Mouse (Mus musculus): ENCODE data around the gene Klhl21.

Klhl21 gene

DNA sequence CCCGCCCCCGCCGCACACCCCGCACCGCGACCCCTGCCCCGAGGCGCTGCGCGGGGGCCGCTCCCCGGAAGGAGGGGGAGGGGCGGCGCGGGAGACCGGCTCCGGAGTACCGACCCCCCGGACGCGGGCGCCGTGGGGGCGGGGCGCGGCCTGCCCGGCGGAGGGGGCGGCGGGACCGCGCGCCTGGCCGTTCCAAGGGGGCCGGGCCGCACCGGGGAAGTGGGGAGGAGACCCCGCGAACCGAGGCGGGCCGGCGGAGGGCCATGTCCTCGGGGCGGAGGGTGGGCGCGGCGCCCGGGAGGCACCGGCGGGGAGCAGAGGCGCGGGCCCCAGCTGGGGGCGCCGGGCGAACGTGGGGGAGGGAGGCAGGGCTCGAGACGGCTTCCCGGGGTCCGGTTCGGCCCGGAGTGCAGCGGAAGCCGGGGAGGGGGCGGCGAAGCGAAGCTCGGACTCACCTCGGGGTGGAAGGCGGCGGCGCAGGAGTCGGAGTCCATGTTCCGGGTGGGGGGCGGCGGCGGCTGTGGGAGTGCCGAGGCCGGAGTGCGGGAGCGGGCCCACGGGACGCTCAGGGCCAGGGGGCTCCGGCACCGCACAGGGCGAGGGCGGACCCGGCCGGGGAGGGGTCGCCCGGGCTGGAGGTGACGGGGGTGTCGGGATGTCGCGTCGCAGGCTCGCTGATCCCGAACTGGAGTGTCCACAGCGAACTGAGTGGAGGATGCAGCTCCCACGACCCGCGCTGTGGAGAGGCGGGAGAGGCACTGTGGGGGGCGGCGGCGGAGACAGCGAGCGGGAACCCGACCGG lies 13.0 kb upstream of the Klhl21 start:
- no peak for DNase-seq (ENCODE audit: low read depth, low spot score)

DNA sequence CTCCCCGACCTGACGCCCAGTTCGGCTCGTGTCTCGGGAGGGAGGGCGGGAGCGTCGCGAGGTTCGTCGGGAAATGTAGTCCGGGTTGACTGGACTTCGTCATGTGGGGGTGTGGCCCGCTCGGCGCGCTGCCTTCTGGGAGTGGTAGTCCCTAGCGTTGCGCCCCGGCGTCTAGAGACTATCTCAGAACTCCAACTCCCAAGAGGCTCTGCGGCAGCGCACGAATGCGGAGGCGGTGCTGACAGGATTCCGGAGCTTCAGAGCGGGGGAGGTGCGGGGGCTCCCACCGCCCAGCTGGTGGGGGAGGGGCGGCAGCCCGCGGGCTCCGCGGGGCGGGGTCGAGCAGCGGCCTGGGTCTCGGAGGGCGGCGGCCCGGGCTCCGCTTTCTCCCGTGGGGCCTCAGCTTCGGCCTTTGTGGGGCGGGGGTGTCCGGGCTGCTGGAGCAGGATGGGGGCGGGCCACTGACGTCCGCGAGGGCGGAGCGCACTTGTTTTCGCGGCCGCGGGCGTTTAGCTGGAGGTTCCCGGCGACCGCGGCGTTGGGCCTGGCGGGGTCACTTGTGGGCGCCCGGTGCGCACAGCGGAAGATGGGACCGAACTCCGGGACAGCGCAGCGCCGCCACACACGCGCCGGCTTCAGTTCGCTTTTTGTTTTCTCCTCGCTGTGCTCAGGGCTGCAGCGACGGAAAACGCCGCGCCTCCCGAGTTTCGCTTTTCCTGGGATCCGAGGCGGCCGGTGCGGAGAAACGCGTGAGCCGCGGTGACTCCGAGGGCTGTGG lies 12.2 kb upstream of the Klhl21 start, which contains the start of gene Phf13:
TSS of gene Phf13 (minus strand) at position 86 of the 778 bp plus-strand sequence.
- DNase-seq (ENCODE audit: low read depth, low spot score), result peak; percentile 98

DNA sequence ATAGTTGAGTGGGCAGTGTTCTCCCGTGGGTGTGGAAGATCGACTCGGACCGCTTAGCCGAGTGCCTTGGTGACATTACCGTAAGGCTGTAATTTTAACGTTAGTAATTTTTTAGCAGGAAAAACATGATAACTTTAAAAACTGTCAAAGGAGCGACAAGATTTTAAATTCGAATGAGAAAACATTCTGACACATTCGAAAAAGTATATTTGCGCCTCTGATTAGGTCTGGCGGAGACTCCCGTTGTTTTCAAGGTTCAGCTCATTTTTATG lies 11.7 kb upstream of the Klhl21 start:
- DNase-seq (ENCODE audit: low read depth, low spot score), result no peak

DNA sequence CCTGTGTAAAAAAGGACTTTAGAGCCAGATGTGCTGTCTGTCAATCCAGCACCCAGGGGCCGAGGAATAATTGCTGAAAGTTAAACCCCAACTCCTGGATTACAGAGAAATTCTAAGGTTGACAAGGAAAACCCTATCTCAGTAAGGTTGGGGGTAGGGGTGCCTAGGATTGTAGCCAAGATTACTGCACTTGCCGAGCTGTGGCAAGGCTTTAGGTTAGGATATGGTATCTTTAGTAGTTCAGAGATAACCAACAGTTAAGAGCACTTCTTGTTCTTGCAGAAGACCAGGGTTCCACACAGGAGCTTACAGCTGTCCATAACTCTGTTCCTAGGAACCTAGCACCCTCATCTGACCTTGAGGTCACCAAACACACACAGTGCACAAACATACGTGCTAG lies 10.9 kb upstream of the Klhl21 start:
- no peak for DNase-seq (ENCODE audit: low read depth, low spot score)

DNA sequence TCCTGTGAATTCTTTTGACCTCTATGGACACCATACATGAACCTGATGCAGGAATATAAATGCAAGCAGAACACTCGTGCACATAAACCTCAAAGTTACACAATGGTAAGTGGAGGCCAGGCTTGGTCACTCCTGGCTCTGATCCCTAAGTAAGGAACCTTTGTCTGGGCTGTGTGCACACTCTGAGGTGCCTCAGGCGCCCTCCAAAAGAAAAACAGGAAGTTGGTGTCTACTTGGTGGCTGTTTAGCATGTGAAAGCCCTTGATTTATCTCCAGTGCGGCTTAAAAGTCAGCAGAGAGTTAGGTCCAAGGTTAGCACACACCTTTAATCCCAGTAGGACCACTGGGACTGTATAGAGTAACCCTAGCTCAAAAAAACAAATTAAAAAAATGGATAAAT lies 9.1 kb upstream of the Klhl21 start:
- no peak for DNase-seq (ENCODE audit: low read depth, low spot score)

DNA sequence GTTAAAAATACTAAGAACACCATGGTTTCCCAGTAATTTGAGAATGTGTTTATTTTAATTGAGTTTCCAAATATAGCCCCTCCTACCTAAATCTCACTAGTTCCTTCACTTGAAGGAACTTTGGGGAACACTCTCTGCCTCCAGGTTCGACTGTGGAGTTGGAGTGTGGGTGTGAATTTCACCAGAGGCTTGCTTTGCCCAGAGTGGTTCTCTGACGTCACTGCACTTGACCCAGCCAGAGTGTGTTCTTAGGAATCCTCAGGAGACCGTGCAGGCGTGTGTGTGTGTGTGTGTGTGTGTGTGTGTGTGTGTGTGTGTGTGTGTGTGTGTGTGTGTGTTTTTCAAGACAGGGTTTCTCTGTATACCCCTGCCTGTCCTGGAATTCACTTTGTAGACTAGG lies 7.7 kb upstream of the Klhl21 start:
- peak; percentile 81 for DNase-seq (ENCODE audit: low read depth, low spot score)

DNA sequence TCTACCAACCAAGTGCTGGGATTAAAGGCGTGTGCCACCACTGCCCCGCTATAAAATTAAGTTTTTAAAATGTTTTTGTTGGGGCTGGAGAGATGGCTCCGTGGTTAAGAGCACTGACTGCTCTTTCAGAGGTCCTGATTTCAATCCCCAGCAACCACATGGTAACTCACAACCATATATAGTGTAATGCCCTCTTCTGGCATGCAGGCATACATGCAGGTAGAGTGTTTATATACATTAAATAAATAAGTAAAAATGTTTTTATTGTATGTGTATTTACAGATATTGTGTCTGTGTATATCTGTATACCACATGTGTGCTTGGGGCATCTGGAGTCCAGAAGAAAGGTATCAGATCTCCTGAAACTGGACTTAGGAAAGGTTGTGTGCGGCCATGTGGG lies 7.3 kb upstream of the Klhl21 start:
- no peak for DNase-seq (ENCODE audit: low read depth, low spot score)

DNA sequence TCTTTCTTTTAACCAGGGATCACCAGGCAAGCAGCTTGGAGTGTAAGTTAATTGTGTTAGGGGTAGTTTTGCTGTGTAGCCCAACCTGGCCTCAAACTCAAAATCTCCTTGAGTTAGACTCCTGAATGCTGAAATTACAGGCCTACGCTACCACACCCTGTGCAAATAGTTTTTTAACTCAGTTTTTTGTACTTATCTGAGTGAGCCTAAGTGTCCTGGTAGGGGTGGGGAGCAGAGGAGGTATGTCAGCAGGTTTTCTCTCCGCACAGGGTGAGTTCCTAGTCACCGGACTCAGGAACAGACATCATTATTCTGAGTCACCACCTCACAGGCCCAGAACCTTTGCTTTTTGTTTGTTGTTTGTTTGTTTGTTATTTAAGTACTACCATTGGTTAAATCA lies 6.5 kb upstream of the Klhl21 start:
- no peak for DNase-seq (ENCODE audit: low read depth, low spot score)

DNA sequence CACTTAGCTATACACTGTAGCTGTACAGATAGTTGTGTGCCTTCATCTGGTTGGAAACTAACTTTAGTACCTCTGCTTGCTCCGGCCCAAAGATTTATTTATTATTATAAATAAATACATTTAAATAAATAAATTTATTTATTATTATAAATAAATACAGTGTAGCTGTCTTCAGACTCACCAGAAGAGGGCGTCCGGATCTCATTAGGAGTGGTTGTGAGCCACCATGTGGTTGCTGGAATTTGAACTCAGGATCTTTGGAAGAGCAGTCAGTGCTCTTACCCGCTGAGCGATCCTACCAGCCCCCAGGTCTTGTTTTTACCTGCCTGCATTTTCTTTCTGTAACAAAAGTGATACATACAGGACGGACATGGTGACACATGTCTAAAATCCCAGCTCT lies 2.5 kb upstream of the Klhl21 start:
- no peak for DNase-seq (ENCODE audit: low read depth, low spot score)

DNA sequence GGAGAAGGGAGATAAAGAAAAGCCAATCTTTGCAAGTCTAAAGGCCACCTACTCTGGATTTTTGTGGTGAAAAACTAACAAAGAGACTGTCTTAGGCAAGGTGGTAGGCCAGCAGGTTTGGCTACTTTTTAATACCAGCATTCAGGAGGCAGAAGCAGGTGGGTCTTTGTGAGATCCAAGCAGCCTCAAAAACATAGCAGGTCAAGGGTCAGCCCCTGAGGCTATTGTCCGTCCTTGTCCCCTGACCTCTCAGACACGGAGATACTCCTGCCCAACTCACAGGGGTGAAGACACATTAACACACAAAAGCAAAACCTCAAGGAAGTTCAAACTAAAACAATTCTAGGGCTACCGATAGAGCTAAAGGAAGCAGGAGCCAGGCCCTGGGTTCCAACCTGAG lies 1.8 kb upstream of the Klhl21 start:
- no peak for DNase-seq (ENCODE audit: low read depth, low spot score)

DNA sequence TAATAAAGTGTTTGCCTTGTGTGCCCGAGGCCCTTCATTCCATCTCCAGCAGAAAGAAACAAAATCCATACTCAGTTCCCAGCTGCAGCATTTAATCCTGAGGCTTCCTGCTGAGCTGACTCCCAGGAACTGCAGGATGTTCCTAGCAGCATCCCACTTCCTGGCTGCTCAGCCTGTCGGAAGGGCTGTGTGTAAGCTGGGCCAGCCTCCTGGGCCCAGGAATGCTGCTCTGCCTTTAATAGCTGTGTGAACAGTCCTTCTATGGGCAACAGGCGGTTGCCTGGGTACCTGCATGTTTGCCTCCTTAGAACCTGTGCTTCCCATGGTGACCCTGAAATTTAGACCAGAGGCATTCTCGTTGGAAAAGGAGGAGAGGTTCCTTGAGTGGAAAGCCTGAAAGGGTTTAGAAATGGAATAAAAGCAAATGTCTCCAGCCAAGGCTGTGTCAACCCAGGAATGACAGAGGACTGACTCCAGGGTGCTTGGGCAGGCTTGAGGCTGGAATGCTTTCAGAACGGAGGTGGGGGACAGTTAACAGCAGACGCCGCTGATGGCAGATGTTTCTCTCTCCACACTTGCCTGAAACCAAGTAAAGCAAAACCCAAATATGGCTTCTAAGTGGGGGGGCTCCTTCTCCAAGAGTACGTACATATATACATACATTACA lies 989 bp upstream of the Klhl21 start:
- DNase-seq (ENCODE audit: low read depth, low spot score), result peak; percentile 42

DNA sequence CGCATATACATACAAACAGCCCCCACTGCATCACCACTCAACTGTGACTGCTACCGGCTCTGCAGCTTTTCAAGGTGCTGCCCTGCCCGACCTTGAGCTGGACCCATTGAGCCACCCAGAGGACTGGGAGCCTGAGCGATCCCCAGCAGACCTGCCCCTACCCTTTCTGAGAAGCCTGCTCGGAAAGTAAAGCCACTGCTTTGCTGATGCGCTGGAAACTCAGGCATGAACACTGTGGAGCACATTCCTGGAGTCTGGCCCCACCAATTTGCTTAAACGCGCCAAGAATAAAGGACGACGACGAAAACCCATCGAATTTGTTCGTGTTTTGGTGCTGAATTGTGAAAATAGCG lies 479 bp upstream of the Klhl21 start:
- DNase-seq (ENCODE audit: low read depth, low spot score), result no peak

DNA sequence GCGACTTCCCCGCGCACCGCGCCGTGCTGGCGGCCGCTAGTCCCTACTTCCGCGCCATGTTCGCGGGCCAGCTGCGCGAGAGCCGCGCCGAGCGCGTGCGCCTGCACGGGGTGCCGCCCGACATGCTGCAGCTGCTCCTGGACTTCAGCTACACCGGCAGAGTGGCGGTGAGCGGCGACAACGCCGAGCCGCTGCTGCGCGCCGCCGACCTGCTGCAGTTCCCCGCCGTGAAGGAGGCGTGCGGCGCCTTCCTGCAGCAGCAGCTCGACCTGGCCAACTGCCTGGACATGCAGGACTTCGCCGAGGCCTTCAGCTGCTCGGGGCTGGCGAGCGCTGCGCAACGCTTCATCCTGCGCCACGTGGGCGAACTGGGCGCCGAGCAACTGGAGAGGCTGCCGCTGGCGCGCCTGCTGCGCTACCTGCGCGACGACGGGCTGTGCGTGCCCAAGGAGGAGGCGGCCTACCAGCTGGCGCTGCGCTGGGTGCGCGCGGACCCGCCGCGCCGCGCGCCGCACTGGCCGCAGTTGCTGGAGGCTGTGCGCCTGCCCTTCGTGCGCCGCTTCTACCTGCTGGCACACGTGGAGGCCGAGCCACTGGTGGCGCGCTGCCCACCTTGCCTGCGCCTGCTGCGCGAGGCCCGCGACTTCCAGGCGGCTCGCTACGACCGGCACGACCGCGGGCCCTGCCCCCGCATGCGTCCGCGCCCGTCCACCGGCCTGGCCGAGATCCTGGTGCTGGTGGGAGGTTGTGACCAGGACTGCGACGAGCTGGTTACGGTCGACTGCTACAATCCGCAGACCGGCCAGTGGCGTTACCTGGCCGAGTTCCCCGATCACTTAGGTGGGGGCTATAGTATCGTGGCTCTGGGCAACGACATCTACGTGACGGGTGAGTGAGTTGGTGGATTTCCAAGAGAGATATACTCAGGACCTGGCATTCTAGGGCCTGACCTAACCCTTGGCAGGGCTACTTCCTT lies 761 bp downstream of the Klhl21 start:
- DNase-seq (ENCODE audit: low read depth, low spot score), result peak; percentile 79

DNA sequence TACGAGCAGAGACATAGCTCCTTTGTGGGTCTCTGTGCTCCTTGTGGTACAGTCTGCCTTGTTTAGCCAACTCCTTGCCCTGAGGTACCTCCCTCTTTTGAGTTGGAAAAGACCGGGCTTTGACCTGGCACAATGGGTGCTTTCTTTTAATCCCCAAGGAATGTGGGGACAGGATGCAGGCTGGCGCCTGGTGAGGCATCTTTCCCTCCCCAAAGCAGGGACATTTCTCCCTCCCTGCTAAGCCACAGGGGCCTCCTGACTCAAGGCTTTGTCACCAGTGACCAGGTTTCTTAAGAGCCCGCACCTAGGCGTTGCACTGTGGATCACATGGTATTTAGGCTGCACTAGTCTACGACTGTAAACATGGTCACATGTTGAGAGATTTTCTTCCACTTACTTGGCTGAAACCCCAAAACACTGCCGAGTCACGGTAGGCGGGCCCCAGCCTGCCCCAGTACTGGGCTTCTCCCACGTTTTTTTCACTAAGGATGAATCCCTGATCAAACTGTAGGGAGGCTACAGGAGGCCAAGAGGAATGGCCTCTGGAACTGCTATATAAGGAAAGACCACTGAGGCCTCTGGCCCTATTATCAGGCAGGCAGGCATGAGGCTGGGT lies 1.6 kb downstream of the Klhl21 start:
- peak; percentile 31 for DNase-seq (ENCODE audit: low read depth, low spot score)

DNA sequence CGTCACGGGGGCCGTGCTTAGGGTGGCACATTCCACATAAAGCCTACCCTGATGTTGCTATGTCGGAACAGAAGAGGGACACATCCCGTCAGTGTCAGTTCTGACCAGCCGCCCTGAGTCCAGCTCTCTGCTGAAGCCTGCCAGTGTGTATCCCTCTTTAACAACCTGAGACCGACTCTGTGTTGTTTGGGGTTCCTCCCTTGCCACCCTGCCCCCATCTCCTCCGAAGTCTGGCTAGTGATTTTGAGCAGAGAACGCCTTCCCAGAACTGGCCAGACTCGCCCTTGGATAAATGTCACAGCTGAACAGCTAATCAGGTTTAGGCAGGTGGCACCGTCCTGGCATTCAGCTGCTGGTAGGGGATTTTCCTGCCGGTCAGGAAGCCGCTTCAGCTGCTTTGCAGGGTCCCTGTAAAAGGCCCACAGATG lies 2.1 kb downstream of the Klhl21 start:
- DNase-seq (ENCODE audit: low read depth, low spot score), result no peak

DNA sequence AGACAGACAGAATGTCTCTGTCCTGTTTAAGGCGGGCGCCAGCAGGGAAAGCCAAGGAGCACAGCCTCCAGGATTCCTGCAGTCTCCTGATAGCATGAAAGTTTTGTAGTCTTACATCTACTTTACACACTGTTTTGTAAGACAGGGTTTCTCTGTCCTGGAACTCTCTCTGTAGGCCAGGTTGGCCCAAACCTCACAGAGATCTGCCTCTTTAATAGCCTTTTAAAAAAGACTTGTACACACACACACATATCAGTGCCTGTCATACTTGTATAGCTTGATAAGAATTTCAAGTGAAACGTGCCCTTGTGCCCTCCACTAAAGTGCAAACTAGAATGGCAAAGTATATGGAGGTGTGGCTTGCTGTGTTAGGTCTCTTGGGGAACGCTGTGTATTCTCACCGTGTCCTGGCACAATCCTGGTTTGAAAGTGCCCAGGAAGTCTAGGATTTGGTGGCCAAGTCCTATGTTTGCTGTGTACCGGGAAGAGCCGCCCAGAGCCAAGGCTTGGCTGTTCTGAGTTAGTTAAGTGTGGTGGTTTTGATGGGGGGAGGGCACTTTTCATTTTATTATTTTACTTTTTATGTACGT lies 2.7 kb downstream of the Klhl21 start:
- no peak for DNase-seq (ENCODE audit: low read depth, low spot score)

DNA sequence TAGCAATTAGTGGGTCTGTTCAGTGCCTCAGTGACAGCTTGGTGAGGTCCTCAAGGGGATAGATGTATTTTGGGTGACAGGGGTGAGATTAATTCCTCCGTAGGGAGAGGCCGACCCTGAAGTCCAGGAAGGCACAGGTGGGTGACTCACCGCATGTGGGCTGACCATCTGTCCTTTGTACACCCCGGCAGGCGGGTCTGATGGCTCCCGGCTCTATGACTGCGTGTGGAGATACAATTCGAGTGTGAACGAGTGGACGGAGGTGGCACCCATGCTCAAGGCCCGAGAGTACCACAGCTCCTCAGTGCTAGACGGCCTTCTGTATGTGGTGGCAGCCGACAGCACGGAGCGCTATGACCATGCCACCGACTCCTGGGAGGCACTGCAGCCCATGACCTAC lies 3.5 kb downstream of the Klhl21 start:
- DNase-seq (ENCODE audit: low read depth, low spot score), result no peak

DNA sequence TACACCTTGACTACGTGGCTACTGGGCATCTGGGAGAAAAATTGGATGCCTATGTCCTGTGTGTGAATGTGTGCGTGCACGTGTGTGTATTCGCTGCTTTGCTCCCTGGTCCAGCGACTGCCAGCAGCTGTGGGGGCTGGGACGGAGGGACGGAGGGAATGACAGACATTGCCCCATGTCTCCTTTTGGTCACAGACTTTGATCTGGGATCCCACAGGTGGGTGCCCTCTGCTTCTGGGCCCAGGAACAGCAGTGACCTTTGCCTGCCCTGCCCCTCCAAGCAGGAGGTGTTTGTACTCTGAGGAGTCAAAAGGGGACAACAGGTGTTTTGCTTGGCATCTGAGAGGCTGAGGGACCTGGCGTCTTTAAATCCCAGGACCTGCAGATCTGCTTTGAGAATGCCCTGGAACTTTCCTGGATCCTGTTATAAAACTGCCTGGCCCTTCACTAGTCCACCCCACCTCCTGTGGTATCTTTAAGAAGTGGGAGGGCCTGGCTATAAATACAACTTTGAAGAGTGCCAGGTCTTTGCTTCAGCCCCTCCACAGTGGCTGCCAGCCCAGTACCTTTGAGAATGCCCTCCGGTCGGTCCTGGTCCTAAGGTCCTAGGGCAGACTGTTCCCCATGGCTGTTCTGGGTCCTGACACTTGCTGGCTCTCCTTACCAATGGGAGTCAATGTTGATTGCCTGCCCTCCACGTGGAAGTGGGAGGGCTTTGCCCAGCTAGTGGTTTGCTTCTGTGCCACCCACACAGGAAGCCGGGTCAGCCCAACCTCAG lies 4.6 kb downstream of the Klhl21 start:
- DNase-seq (ENCODE audit: low read depth, low spot score), result no peak

DNA sequence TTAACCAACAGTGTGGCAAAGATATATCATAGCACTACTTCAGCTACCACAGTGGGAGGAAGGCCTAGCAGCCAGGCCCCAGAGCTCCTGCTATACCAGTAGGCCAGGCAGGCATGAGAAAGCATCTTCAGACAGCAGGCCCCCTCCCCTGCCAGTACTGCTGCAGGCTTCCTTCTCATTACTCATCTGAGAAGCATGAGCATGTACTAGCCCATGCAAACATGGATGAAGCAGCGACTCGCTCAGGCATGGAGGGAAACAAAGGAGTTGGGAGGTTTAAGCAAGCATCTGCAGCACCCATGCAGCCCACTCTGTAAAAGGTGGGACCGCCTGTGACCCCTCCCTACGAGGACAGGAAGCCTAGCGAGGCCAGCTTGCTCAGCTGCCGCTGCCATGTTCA lies 10.5 kb downstream of the Klhl21 start:
- DNase-seq (ENCODE audit: low read depth, low spot score), result no peak

DNA sequence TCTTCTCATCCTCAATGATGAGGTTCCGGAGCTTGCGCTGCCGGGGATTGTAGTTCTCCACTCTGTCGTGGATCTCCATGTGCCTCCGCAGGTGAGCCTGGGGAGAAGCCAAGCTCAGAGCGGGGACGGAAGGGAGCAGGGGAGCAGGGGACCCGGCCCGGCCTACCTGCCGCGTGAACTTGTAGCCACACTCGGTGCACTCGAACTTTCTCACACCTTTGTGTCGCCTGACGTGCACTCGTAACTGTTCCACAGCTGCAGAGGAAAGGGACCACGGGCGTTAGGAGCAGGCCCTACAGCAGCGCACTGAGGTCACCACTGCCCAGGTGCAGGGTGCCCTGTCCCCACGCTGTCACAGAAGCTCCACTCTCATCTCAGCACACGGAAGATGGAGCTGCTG lies 11.4 kb downstream of the Klhl21 start:
- DNase-seq (ENCODE audit: low read depth, low spot score), result no peak

All from telencephalon, adult 2 months (tissue).